ENCODE assay signal across 11 mouse cellular contexts in the genomic region with DNA sequence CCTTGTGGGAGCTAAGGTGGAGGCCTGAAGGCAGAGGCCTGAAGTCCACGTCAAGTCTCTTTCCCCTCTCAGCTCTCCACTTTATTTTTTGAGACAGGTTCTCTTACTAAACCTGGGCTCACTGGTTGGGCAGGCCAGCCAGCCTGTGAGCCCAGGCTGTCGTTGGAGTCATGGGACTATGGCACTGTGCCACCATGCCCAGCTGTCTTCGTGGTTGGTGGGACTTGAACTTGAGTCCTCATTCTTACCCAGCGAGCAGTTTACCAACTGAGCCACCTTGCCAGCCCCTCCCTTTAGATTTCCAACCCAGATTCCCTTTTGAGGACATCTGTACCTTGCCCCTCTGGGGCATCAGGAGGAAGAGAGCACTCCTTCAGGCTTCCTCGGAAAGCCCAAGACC. TPM values are rescaled to one million over a fixed set of nuclear protein-coding genes. Genes with fewer than 3 reads are reported as not detected.
A peak's percentile ranks its signal among the peaks of the same experiment; 100 is the strongest.
DNase-seq lines count a peak whose midpoint lies in the region; ATAC-seq lines count a peak whose summit lies in the region.
"Had no signal": no experiment of that assay in that cellular context is flagged by ENCODE, and none has a peak within 500 bp of the region (broad histone marks: within the 10 kb centered on the region; RNA-seq: fewer than 3 reads in every experiment).

No protein-coding gene starts in this region.

- whole genome bisulfite sequencing in hindbrain, embryonic 10.5 days, result 79% methylated on average over 5 of the region's 5 CpGs
- WGBS in hindbrain, embryonic 16.5 days, result 72% methylated on average over 5 of the region's 5 CpGs
- 52% methylated on average over 5 of the region's 5 CpGs for WGBS in lung, embryonic 15.5 days
- 62% methylated on average over 5 of the region's 5 CpGs for WGBS in embryonic facial prominence, embryonic 14.5 days

- H3K27ac ChIP-seq in hindbrain, embryonic 10.5 days, result peak overlapping the region; percentile 74; the same call in 1 of the 2 replicates
- no peak overlapping the region; the same call in 1 of the 2 replicates for H3K27ac ChIP-seq in hindbrain, embryonic 16.5 days (ENCODE audit: low read depth, low read length)
- H3K27ac ChIP-seq in lung, embryonic 15.5 days, result peak overlapping the region; percentile 84
- peak overlapping the region; percentile 71 for H3K27ac ChIP-seq in embryonic facial prominence, embryonic 14.5 days (replicated peaks; ENCODE audit: low read depth, low read length)
- H3K27ac ChIP-seq: hindbrain, embryonic 14.5 days; liver, embryonic 15.5 days had no signal

- H3K9me3 ChIP-seq in hindbrain, embryonic 10.5 days, result 0 out of 2 replicates have a peak, but pooled peaks cover 3% of the 10 kb centered on the region
- no peaks in the 10 kb centered on the region for H3K9me3 ChIP-seq in hindbrain, embryonic 16.5 days (ENCODE audit: control insufficient read depth, low read length)
- no peaks in the 10 kb centered on the region for H3K9me3 ChIP-seq in lung, embryonic 15.5 days
- no peaks in the 10 kb centered on the region for H3K9me3 ChIP-seq in embryonic facial prominence, embryonic 14.5 days (ENCODE audit: control insufficient read depth, low read length)
- H3K9me3 ChIP-seq: liver, embryonic 15.5 days had no signal

- no peak for ATAC-seq in hindbrain, embryonic 16.5 days
- no peak for ATAC-seq in lung, embryonic 15.5 days (ENCODE audit: borderline replicate concordance, extremely low read depth, low FRiP score, low TSS enrichment)
- no peak for ATAC-seq in embryonic facial prominence, embryonic 14.5 days (ENCODE audit: low read depth)
- 0 out of 2 replicates have a peak, but pooled peaks have one; percentile 8 for ATAC-seq in megakaryocyte-erythroid progenitor cell, adult 5-6 weeks (replicated peaks; ENCODE audit: low FRiP score, low TSS enrichment, poor library complexity, severe bottlenecking)
- ATAC-seq: forebrain, embryonic 14.5 days had no signal

- no peak overlapping the region for H3K9ac ChIP-seq in hindbrain, embryonic 16.5 days (ENCODE audit: low read depth, low read length)
- no peak overlapping the region for H3K9ac ChIP-seq in lung, embryonic 15.5 days
- H3K9ac ChIP-seq in embryonic facial prominence, embryonic 14.5 days (ENCODE audit: low read depth, low read length), result no peak overlapping the region
- H3K9ac ChIP-seq: hindbrain, embryonic 14.5 days; liver, embryonic 15.5 days had no signal

- H3K36me3 ChIP-seq in hindbrain, embryonic 10.5 days, result 0 out of 2 replicates have a peak, but pooled peaks cover 5% of the 10 kb centered on the region
- H3K36me3 ChIP-seq in hindbrain, embryonic 16.5 days (ENCODE audit: control insufficient read depth, insufficient read depth, low read length), result no peaks in the 10 kb centered on the region
- no peaks in the 10 kb centered on the region for H3K36me3 ChIP-seq in lung, embryonic 15.5 days
- H3K36me3 ChIP-seq in embryonic facial prominence, embryonic 14.5 days (ENCODE audit: control insufficient read depth, insufficient read depth, low read length), result 0 out of 2 replicates have a peak, but pooled peaks cover 5% of the 10 kb centered on the region

- no peaks in the 10 kb centered on the region for H3K27me3 ChIP-seq in hindbrain, embryonic 10.5 days (ENCODE audit: insufficient read depth, poor library complexity, severe bottlenecking)
- H3K27me3 ChIP-seq in hindbrain, embryonic 16.5 days (replicated peaks; ENCODE audit: control insufficient read depth, insufficient read depth, low read length), result no peaks in the 10 kb centered on the region
- H3K27me3 ChIP-seq in lung, embryonic 15.5 days, result no peaks in the 10 kb centered on the region
- H3K27me3 ChIP-seq in embryonic facial prominence, embryonic 14.5 days (replicated peaks; ENCODE audit: control insufficient read depth, insufficient read depth, low read length), result no peaks in the 10 kb centered on the region
- H3K27me3 ChIP-seq: liver, embryonic 15.5 days had no signal

- H3K4me3 ChIP-seq in hindbrain, embryonic 10.5 days, result no peak overlapping the region
- no peak overlapping the region for H3K4me3 ChIP-seq in hindbrain, embryonic 16.5 days (ENCODE audit: low read length)
- no peak overlapping the region for H3K4me3 ChIP-seq in lung, embryonic 15.5 days
- no peak overlapping the region for H3K4me3 ChIP-seq in embryonic facial prominence, embryonic 14.5 days (ENCODE audit: low read depth, low read length)
- H3K4me3 ChIP-seq: liver, embryonic 15.5 days had no signal

- H3K4me1 ChIP-seq in hindbrain, embryonic 10.5 days (replicated peaks), result peaks cover 49% of the 10 kb centered on the region
- peaks cover 16% of the 10 kb centered on the region for H3K4me1 ChIP-seq in hindbrain, embryonic 16.5 days (ENCODE audit: control insufficient read depth, insufficient read depth, low read depth, low read length)
- peaks cover 44% of the 10 kb centered on the region for H3K4me1 ChIP-seq in lung, embryonic 15.5 days
- H3K4me1 ChIP-seq in embryonic facial prominence, embryonic 14.5 days (ENCODE audit: control insufficient read depth, insufficient read depth, low read length), result peaks cover 24% of the 10 kb centered on the region

- no peak overlapping the region for H3K4me2 ChIP-seq in hindbrain, embryonic 16.5 days (ENCODE audit: low read length)
- H3K4me2 ChIP-seq in lung, embryonic 15.5 days, result no peak overlapping the region
- no peak overlapping the region for H3K4me2 ChIP-seq in embryonic facial prominence, embryonic 14.5 days (ENCODE audit: low read depth, low read length)
- H3K4me2 ChIP-seq: hindbrain, embryonic 14.5 days; liver, embryonic 15.5 days had no signal

- no peak for DNase-seq in hindbrain, embryonic 10.5 days (ENCODE audit: low spot score)
- DNase-seq in lung, postnatal 4 days, result no peak
- DNase-seq in embryonic facial prominence, embryonic 14.5 days (ENCODE audit: low spot score), result no peak
- no peak for DNase-seq in urinary bladder, postnatal 10 days (ENCODE audit: low spot score)
- DNase-seq: right cerebral cortex, postnatal 4 days had no signal

RNA-seq across cellular contexts. Expression of gene Ctdspl, which starts 47.3 kb away (rescaled TPM):
- 6.8 and 8.3 TPM in 2 replicates for polyA plus RNA-seq in hindbrain, embryonic 10.5 days (2016; fragmentation: Nextera tagmentation; extraction: Ambion mirVana)
- polyA plus RNA-seq in hindbrain, embryonic 16.5 days (2015; fragmentation: Nextera tagmentation; extraction: Ambion mirVana), result 8.1 and 9.2 TPM in 2 replicates
- polyA plus RNA-seq in lung, embryonic 15.5 days (2015; fragmentation: Nextera tagmentation; extraction: Ambion mirVana), result 19.0 and 22.2 TPM in 2 replicates
- 17.7 and 17.8 TPM in 2 replicates for polyA plus RNA-seq in embryonic facial prominence, embryonic 14.5 days (2014; fragmentation: Nextera tagmentation; extraction: Ambion mirVana)
- total RNA-seq in megakaryocyte-erythroid progenitor cell, adult 5-6 weeks (2014; fragmentation: Nextera tagmentation), result 7.2 and 14.6 TPM in 2 replicates
- total RNA-seq in megakaryocyte-erythroid progenitor cell, adult 5-6 weeks (2017), result 3.1 and 3.8 TPM in 2 replicates
